Mouse (Mus musculus): ENCODE data around the gene Vmn1r107. TPM values are rescaled to one million over a fixed set of nuclear protein-coding genes. Genes with fewer than 3 reads are reported as not detected.
"Not testable (repeated sequence)": the region's sequence is repeated elsewhere in the genome, so short reads cannot be mapped to it uniquely, and the experiment has no call there.

Gene Vmn1r107
- polyA plus RNA-seq (2021) = not detected

DNA sequence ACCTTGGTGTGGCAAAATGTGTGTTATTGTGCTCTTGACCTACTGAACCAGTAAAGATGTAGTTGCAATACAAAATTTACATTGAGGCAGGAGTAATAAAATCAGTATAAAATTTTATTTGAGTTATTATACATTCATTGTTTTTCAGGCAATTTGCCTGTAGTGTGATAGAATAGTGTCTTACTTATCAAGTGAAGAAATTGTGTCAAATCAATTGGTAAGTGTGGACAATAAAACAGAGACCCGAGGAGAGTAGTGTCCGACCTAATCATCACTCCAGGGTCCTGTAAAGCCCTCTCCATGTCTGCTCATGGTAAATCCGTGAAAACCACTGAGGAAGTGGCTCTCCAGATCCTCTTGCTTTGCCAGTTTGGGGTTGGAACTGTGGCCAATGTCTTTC lies at the start of gene Vmn1r107:
TSS of gene Vmn1r107 (plus strand) at position 301 of the 400 bp plus-strand sequence.
- in situ Hi-C loops (cut with MboI; ENCODE audit: low pct_unique_long_range_greater_than_20kb); POLR2A ChIA-PET; ATAC-seq; H3K27me3 ChIP-seq; CTCF ChIA-PET; DNase-seq (ENCODE audit: low read depth, low spot score): not testable (repeated sequence)

DNA sequence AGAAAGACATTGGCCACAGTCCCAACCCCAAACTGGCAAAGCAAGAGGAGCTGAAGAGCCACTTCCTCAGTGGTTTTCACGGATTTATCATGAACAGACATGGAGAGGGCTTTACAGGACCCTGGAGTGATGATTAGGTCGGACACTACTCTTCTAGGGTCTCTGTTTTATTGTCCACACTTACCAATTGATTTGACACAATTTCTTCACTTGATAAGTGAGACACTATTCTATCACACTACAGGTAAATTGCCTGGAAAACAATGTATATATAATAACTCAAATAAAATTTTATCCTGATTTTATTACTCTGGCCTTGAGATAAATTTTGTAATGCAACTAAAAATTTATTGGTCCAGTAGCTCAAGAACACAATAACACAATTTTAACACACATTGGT lies 34.4 kb downstream of the Vmn1r107 start, which contains the start of gene Vmn1r111:
TSS of gene Vmn1r111 (minus strand) at position 101 of the 400 bp plus-strand sequence.
- CTCF ChIA-PET; H3K27me3 ChIP-seq; in situ Hi-C loops (cut with MboI; ENCODE audit: low pct_unique_long_range_greater_than_20kb); ATAC-seq; POLR2A ChIA-PET; DNase-seq (ENCODE audit: low read depth, low spot score): not testable (repeated sequence)

Other genes starting within 250 kb of the Vmn1r107 start
- not detected for gene Vmn1r101, start 226.3 kb upstream of the Vmn1r107 start, polyA plus RNA-seq (2021)
- not detected for gene Gm10670, start 194.0 kb upstream of the Vmn1r107 start, polyA plus RNA-seq (2021)
- gene Vmn1r103, start 158.4 kb upstream of the Vmn1r107 start, polyA plus RNA-seq (2021) = not detected
- not detected for gene Vmn1r104, start 135.1 kb upstream of the Vmn1r107 start, polyA plus RNA-seq (2021)
- gene Gm5726, start 123.2 kb upstream of the Vmn1r107 start, polyA plus RNA-seq (2021) = not detected
- not detected for gene Gm4141, start 92.7 kb upstream of the Vmn1r107 start, polyA plus RNA-seq (2021)
- gene Gm4513, start 69.9 kb upstream of the Vmn1r107 start, polyA plus RNA-seq (2021) = not detected
- not detected for gene Vmn1r111, start 34.3 kb downstream of the Vmn1r107 start, polyA plus RNA-seq (2021)
- not detected for gene Gm10668, start 61.7 kb downstream of the Vmn1r107 start, polyA plus RNA-seq (2021)
- gene Vmn1r112, start 102.3 kb downstream of the Vmn1r107 start, polyA plus RNA-seq (2021) = not detected
- not detected for gene Vmn1r113, start 118.4 kb downstream of the Vmn1r107 start, polyA plus RNA-seq (2021)
- gene Vmn1r114, start 143.3 kb downstream of the Vmn1r107 start, polyA plus RNA-seq (2021) = not detected
- gene Vmn1r115, start 176.1 kb downstream of the Vmn1r107 start, polyA plus RNA-seq (2021) = not detected
- not detected for gene Vmn1r116, start 203.3 kb downstream of the Vmn1r107 start, polyA plus RNA-seq (2021)
- not detected for gene Vmn1r117, start 215.2 kb downstream of the Vmn1r107 start, polyA plus RNA-seq (2021)
- gene Vmn1r118, start 243.4 kb downstream of the Vmn1r107 start, polyA plus RNA-seq (2021) = not detected